Mouse (Mus musculus) intestine, embryonic 16.5 days (tissue): ENCODE measurements around the gene Shprh. TPM values are rescaled to one million over a fixed set of nuclear protein-coding genes. Genes with fewer than 3 reads are reported as not detected.
"Not testable (repeated sequence)": the region's sequence is repeated elsewhere in the genome, so short reads cannot be mapped to it uniquely, and the experiment has no call there.

Source experiments
- ATAC-seq: fragments of 200-750 bp; cut with Nextera tagmentation; 2 replicates; pipeline ENCODE4 v1.8.0; 2017; ENCODE audit warnings: moderate TSS enrichment, moderate library complexity
- H3K27ac ChIP-seq: fragments of 300-500 bp; sonication (generic); 2 replicates; pipeline ENCODE4 v1.5.1; 2014; ENCODE audit warnings: mild to moderate bottlenecking, low read length
- H3K27me3 ChIP-seq: fragments of 300-500 bp; sonication (generic); replicated peaks from 2 replicates; pipeline ENCODE4 v1.6.1; 2014; ENCODE audit warnings: low read length, control low read depth, mixed read lengths; ENCODE audit not compliant: control insufficient read depth, insufficient read depth
- H3K36me3 ChIP-seq: fragments of 300-500 bp; sonication (generic); 2 replicates; pipeline ENCODE4 v1.6.1; 2014; ENCODE audit warnings: low read length, control low read depth; ENCODE audit not compliant: control insufficient read depth, insufficient read depth
- H3K4me1 ChIP-seq: fragments of 300-500 bp; sonication (generic); 2 replicates; pipeline ENCODE4 v1.6.1; 2014; ENCODE audit warnings: low read length, control low read depth, mixed read lengths; ENCODE audit not compliant: control insufficient read depth, insufficient read depth
- H3K4me2 ChIP-seq: fragments of 300-500 bp; sonication (generic); 2 replicates; pipeline ENCODE4 v1.6.1; 2014; ENCODE audit warnings: low read depth, low read length, control low read depth
- H3K4me3 ChIP-seq: fragments of 300-500 bp; sonication (generic); 2 replicates; pipeline ENCODE4 v1.5.1; 2014; ENCODE audit warnings: mild to moderate bottlenecking, low read length
- H3K9ac ChIP-seq: fragments of 300-500 bp; sonication (generic); 2 replicates; pipeline ENCODE4 v1.6.1; 2014; ENCODE audit warnings: low read depth, low read length
- H3K9me3 ChIP-seq: fragments of 300-500 bp; sonication (generic); 2 replicates; pipeline ENCODE4 v1.6.1; 2016; ENCODE audit warnings: low read length, control low read depth; ENCODE audit not compliant: control insufficient read depth
- WGBS: fragments of 180-500 bp; shearing (Covaris S2); extraction: QIAGEN DNeasy Blood & Tissue Kit; methylation state at CpG from one replicate; pipeline ENCODE4 v1.1.7; 2014; 5-methylcytosine and 5-hydroxymethylcytosine counted together
- polyA plus RNA-seq: library from polyadenylated mRNA; unstranded; fragments of >200 nt; fragmentation: Nextera tagmentation; extraction: Ambion mirVana; gene quantifications from 2 replicates; pipeline ENCODE4 v1.2.1, GENCODE M21; 2015

Gene Shprh
- polyA plus RNA-seq, 1 experiment from 2014 or later, result 9.6 TPM

DNA sequence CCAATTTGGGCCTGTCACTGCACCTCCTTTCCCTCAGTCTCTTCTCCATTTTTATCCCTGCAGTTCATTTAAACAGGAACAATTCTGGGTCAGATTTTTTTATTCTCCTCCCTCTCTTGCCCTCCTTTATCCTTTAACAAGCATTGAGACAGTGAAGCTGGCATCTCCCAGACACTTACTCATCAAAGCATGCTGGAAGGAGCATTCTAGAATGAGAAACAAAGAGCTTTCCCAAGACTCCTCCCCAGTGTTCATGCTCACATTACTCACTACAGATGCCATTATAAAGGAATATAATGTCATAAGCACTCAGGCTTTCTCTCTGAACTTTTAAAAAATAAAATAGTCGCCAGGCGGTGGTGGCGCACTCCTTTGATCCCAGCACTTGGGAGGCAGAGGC is 77.2 kb downstream of the Shprh start:
- 91% methylated on average over 3 of the region's 3 CpGs for WGBS
- no peaks in the 10 kb centered on the region for H3K9me3 ChIP-seq
- no peaks in the 10 kb centered on the region for H3K27me3 ChIP-seq
- no peaks in the 10 kb centered on the region for H3K36me3 ChIP-seq
- H3K4me2 ChIP-seq, result no peak overlapping the region
- no peak overlapping the region for H3K27ac ChIP-seq
- H3K4me1 ChIP-seq, result no peaks in the 10 kb centered on the region
- no peak for ATAC-seq
- no peak overlapping the region for H3K4me3 ChIP-seq
- H3K9ac ChIP-seq, result no peak overlapping the region

DNA sequence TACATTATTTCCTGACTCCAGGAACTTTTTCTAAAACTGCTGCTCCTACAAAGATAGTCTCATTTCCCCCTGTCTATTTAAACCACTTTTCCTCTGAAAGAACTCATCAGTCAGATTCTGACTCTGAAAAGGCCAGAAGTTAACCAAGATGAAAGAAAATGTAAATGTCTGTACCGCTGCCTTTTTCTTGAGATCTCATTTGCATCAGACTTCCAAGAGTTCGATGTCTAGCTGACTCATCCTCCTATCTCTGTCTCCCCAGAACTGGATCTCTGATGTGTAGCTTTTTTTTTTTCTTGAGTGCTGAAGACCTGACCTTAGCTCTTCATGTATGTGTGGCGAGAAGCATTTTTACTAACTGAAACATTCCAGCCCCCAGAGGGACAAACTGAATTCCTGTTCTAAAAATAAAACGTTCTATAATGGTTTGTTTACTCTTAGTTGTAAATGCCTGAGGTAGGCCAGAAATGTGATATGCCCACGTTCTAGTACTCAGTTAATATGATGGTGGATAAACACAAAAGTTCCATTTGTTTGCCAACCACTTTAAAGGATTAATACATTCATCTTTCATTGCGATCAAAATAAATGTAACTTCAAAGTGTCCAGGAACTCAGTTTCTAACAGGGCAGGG is 80.4 kb downstream of the Shprh start:
- no peaks in the 10 kb centered on the region for H3K27me3 ChIP-seq
- H3K9me3 ChIP-seq, result no peaks in the 10 kb centered on the region
- H3K36me3 ChIP-seq, result no peaks in the 10 kb centered on the region
- no peaks in the 10 kb centered on the region for H3K4me1 ChIP-seq
- H3K4me3 ChIP-seq, result no peak overlapping the region
- H3K9ac ChIP-seq, result no peak overlapping the region
- H3K27ac ChIP-seq, result no peak overlapping the region
- 0 out of 2 replicates have a peak, but pooled peaks have one; percentile 44 for ATAC-seq
- WGBS, result 21% methylated on average over 6 of the region's 6 CpGs
- H3K4me2 ChIP-seq, result no peak overlapping the region

DNA sequence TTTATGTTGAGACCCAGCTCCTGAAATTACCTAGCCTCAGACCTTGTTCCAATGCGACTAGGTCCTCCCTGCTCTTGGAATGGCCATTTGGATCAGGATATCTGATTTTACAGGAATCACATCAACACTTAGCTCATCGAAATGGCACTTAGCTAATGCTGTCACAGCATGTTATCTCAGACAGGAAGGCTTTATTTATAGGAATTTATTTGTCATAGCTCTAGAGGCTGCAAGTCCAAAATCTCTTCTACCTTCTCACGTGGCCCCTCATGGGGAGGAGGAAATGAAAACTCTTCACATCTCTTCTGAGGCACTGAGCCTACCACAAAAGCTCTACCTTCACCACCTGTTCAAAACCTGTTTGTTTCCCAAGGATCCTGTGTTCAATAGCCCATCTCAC is 84.0 kb downstream of the Shprh start:
- no peaks in the 10 kb centered on the region for H3K36me3 ChIP-seq
- H3K9ac ChIP-seq, result no peak overlapping the region
- no peak for ATAC-seq
- no peak overlapping the region for H3K4me2 ChIP-seq
- H3K4me1 ChIP-seq, result no peaks in the 10 kb centered on the region
- no peaks in the 10 kb centered on the region for H3K27me3 ChIP-seq
- no peak overlapping the region for H3K27ac ChIP-seq
- WGBS, result 69% methylated on average over 3 of the region's 3 CpGs
- no peak overlapping the region for H3K4me3 ChIP-seq
- H3K9me3 ChIP-seq, result no peaks in the 10 kb centered on the region

DNA sequence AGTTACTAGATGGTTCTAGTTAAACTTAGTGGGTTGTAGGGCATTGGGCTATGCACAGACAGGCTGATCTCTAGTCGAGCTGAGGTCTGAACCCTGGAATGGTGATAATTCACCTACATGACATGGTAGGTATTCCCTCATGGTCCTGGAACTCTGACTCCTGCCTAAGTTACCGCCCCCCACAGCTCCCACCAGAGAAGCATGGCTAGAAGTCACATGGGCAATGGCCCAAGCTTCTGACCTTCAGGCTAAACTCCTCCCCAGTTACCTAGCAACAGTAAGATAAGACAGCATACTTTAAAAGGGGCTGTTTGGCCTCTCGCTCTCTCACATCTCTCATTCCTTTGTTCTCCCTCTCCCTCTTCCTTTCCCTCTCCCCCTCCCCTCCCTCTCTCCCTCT is 93.8 kb downstream of the Shprh start:
- WGBS, result 44% methylated on average over 3 of the region's 3 CpGs
- H3K9me3 ChIP-seq, H3K27ac ChIP-seq, H3K9ac ChIP-seq, H3K27me3 ChIP-seq, ATAC-seq, H3K4me2 ChIP-seq, H3K36me3 ChIP-seq, H3K4me3 ChIP-seq, H3K4me1 ChIP-seq: not testable (repeated sequence)

DNA sequence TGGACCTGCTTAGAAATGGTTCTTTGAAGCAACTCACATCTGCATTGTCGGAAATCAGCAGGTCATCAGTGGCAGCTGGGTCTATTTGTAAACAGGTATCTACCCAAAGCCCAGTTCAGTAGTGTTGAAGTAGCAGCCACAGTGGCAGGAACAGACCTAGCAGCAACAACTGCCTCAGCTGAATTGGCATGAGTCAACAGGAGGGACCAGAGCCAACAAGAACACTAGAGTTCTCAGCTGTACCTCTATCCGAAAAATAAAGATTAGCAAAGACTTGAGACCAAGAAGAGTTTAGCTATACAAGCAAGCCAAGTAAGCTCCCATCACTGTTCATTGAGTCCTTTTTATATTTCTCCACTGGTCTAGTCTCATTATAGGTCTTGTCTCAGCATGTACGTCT is 99.0 kb downstream of the Shprh start:
- no peak for ATAC-seq
- Histone ChIP-seq H3K27me3 (no peaks in the 10 kb centered on the region), H3K4me3 (no peak overlapping the region), H3K9me3 (no peaks in the 10 kb centered on the region), H3K36me3 (no peaks in the 10 kb centered on the region), H3K9ac (no peak overlapping the region), H3K27ac (no peak overlapping the region), H3K4me2 (no peak overlapping the region), H3K4me1 (no peaks in the 10 kb centered on the region)
- 89% methylated on average over 3 of the region's 3 CpGs for WGBS

DNA sequence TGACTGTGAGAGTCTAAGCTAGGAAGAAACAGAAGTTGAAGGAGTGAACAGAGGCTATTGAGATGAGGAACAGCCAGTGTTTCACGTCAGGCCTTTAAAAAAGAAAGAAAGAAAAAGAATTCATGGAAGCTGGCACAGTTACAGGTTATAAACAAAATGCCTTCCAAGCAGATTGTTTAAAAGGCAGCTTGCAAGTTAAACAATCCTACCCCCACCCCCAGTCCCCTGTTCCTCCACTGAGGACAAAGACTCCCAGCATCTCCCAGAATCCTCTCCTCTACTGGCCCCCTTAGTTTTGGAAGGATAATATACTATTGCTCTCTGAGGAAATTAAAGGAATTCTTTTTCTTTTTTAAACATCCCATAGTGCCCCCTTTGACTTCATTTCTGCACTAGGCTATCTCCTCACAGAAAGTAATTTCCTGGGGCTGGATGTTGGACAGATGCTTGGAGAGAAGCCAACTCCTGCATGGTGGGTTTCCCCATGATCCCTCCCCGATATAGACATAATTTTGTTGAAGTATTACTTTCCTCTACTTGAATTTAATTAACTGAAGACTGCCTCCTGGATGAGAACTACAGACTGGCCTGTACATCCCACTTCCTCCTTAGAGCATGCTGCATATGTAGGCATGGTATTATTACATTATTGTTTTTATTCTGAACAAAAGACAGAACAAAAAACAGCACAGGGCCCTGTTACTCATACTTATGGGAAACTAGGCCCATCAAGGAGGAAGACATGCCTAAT is 101.2 kb downstream of the Shprh start:
- H3K27me3 ChIP-seq, result no peaks in the 10 kb centered on the region
- no peak for ATAC-seq
- WGBS, result 41% methylated on average over 2 of the region's 2 CpGs
- no peak overlapping the region for H3K4me2 ChIP-seq
- H3K36me3 ChIP-seq, result no peaks in the 10 kb centered on the region
- no peaks in the 10 kb centered on the region for H3K9me3 ChIP-seq
- H3K27ac ChIP-seq, result no peak overlapping the region
- no peak overlapping the region for H3K4me3 ChIP-seq
- H3K4me1 ChIP-seq, result no peaks in the 10 kb centered on the region
- H3K9ac ChIP-seq, result no peak overlapping the region

DNA sequence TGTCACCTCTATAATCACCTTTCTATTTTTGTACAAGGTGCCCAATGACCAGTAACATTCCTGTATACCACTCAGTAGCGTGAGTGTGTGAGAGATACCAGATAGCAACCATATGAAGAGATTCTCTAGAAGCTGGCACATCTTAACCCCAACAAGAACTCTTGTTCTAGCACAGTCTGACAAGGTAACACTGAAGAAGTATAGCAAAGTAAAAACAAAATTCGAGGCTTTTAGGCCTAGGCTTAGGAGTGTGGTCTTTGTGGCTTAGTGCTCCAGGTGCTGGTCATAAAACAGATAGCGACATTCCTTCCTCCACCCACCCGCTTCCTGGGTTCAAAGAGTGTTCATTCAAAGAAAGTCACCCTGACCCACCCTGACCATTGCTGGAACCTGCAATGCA is 104.4 kb downstream of the Shprh start:
- not testable (repeated sequence) for H3K4me3 ChIP-seq, H3K9ac ChIP-seq, H3K9me3 ChIP-seq, H3K27ac ChIP-seq, H3K4me1 ChIP-seq, H3K4me2 ChIP-seq, H3K36me3 ChIP-seq, ATAC-seq, H3K27me3 ChIP-seq
- WGBS, result 68% methylated on average over 4 of the region's 4 CpGs

DNA sequence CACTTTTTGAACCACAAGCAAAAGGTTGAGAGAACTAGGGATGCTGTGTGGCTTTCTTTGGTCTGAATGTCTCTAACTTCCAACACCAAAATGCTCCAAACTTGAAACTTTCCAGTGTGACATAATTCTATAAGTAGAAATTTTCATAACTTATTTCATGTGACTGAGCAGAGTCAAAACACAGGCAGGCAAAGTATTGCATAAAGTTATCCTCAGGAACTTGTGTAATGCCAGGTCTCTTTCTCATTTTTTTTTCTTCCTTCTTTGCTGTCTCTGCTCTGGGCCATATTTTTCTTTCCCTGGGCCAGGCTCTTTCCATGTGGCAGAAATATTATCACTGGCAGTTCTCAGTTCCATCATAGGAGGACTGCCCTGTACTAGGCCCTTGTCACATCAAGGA is 110.9 kb downstream of the Shprh start:
- Histone ChIP-seq H3K9me3 (no peaks in the 10 kb centered on the region), H3K36me3 (no peaks in the 10 kb centered on the region)
- no peak for ATAC-seq

DNA sequence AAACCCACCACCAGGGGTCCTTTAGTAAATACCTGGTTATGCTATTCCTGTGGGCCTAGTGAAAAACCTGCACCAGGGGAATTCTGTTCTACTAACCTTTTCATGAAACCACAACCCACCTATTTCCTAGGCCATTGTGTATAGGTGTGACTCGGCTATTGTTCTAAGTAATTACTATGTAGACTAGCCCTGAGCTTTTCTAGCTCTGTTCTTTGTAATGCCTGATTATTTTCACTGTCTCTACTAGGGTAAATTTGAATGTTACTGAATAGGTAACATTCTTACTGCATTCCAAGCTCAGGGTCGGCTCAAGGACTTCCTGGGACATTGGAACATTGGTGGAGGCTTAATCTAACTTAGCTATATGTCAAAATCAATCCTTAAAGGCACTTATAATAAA is 113.1 kb downstream of the Shprh start:
- H3K4me2 ChIP-seq, ATAC-seq, H3K9me3 ChIP-seq, H3K27ac ChIP-seq, H3K9ac ChIP-seq, H3K4me1 ChIP-seq, H3K36me3 ChIP-seq, H3K27me3 ChIP-seq, H3K4me3 ChIP-seq: not testable (repeated sequence)
- 86% methylated on average over 2 of the region's 2 CpGs for WGBS

More for the DNA sequence above, 110.9 kb downstream of the Shprh start:
- no peak overlapping the region for H3K4me3 ChIP-seq
- H3K4me1 ChIP-seq, result no peaks in the 10 kb centered on the region
- no peak overlapping the region for H3K27ac ChIP-seq
- H3K4me2 ChIP-seq, result no peak overlapping the region
- no peaks in the 10 kb centered on the region for H3K27me3 ChIP-seq
- H3K9ac ChIP-seq, result no peak overlapping the region

DNA sequence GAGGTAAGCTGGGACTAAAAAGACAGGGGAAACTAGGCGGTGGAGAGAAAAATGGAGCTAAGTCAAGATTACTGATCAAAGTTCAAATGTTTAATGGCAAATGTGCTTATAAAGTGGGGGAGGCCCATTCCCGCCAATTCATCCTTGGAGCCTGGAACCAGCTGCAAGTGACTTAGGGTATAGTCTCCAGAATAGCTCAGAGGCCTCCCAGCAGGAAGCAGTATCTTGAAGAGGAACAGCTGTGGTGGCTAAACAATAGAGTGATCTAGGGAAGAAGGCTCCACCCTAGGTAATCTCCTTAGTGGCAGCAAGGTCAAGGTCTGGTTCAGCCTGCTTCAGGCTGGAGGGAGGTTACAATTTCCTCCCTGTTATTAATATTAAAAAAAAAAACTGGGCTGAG is 114.6 kb downstream of the Shprh start:
- H3K9me3 ChIP-seq, H3K36me3 ChIP-seq, H3K27ac ChIP-seq, H3K4me1 ChIP-seq, H3K27me3 ChIP-seq, ATAC-seq, H3K4me3 ChIP-seq, H3K4me2 ChIP-seq, H3K9ac ChIP-seq: not testable (repeated sequence)
- 75% methylated on average over 2 of the region's 2 CpGs for WGBS
